Mouse (Mus musculus): ENCODE results near the gene Abca8a. TPM values are rescaled to one million over a fixed set of nuclear protein-coding genes. Genes with fewer than 3 reads are reported as not detected.

Gene Abca8a
- polyA plus RNA-seq, 1 experiment from 2014 or later, result not detected

Other genes starting within 250 kb of the Abca8a start
- 1.6 and 1.9 TPM in 2 replicates for gene Abca8b, start 100.1 kb downstream of the Abca8a start, polyA plus RNA-seq (2014; fragmentation: Nextera tagmentation; extraction: Ambion mirVana)
- 0.77 TPM in 2 replicates for gene Abca9, start 72.2 kb upstream of the Abca8a start, polyA plus RNA-seq (2014; fragmentation: Nextera tagmentation; extraction: Ambion mirVana)
- gene Abca6, start 155.8 kb upstream of the Abca8a start, polyA plus RNA-seq (2014; fragmentation: Nextera tagmentation; extraction: Ambion mirVana), result not detected in 2 replicates
- gene Abca5, start 241.7 kb upstream of the Abca8a start, polyA plus RNA-seq (2014; fragmentation: Nextera tagmentation; extraction: Ambion mirVana), result 3.2 and 4.9 TPM in 2 replicates